Mouse (Mus musculus): Measurements from ENCODE around the gene Gga1. TPM values are rescaled to one million over a fixed set of nuclear protein-coding genes. Genes with fewer than 3 reads are reported as not detected.
A peak's percentile ranks its signal among the peaks of the same experiment; 100 is the strongest.

Gene Gga1
- polyA plus RNA-seq, 1 experiment from 2014 or later = 42.5 TPM

- H3K27ac ChIP-seq (replicated peaks; ENCODE audit: low read depth, low read length) = peak overlapping the region; percentile 58; the same call in 1 of the 2 replicates
- peak; percentile 94 for DNase-seq (ENCODE audit: low spot score)
- ATAC-seq (ENCODE audit: low read depth) = peak; percentile 17; the same call in 1 of the 2 replicates
- H3K36me3 ChIP-seq (ENCODE audit: control insufficient read depth, insufficient read depth, low read length) = peaks cover 30% of the 10 kb centered on the region; the same call in 1 of the 2 replicates
- H3K4me3 ChIP-seq (ENCODE audit: low read depth, low read length) = peak overlapping the region; percentile 74
- H3K27me3 ChIP-seq (replicated peaks; ENCODE audit: control insufficient read depth, insufficient read depth, low read length) = no peaks in the 10 kb centered on the region
- peaks cover 23% of the 10 kb centered on the region for H3K4me1 ChIP-seq (ENCODE audit: control insufficient read depth, insufficient read depth, low read length)
- H3K4me2 ChIP-seq (ENCODE audit: low read depth, low read length) = peak overlapping the region; percentile 96
- H3K9ac ChIP-seq (ENCODE audit: low read depth, low read length) = peak overlapping the region; percentile 83
- WGBS = 7% methylated on average over 8 of the region's 8 CpGs
- H3K9me3 ChIP-seq (ENCODE audit: control insufficient read depth, low read length) = no peaks in the 10 kb centered on the region
Measured at GRCm38 (mm10) chr15:78915660-78916017, 38.6 kb downstream of the Gga1 start.

GRCm38 (mm10) chr15:78916052-78916826 lies 39.2 kb downstream of the Gga1 start:
- peak overlapping the region; percentile 83 for H3K9ac ChIP-seq (ENCODE audit: low read depth, low read length)
- ATAC-seq (ENCODE audit: low read depth) = no peak
- peak overlapping the region; percentile 96 for H3K4me2 ChIP-seq (ENCODE audit: low read depth, low read length)
- WGBS = 53% methylated on average over 12 of the region's 12 CpGs
- H3K9me3 ChIP-seq (ENCODE audit: control insufficient read depth, low read length) = no peaks in the 10 kb centered on the region
- H3K4me1 ChIP-seq (ENCODE audit: control insufficient read depth, insufficient read depth, low read length) = peaks cover 23% of the 10 kb centered on the region
- H3K27me3 ChIP-seq (replicated peaks; ENCODE audit: control insufficient read depth, insufficient read depth, low read length) = no peaks in the 10 kb centered on the region
- peak overlapping the region; percentile 74 for H3K4me3 ChIP-seq (ENCODE audit: low read depth, low read length)
- DNase-seq (ENCODE audit: low spot score) = peak; percentile 75
- H3K36me3 ChIP-seq (ENCODE audit: control insufficient read depth, insufficient read depth, low read length) = peaks cover 24% of the 10 kb centered on the region; the same call in 1 of the 2 replicates
- peak overlapping the region; percentile 67 for H3K27ac ChIP-seq (replicated peaks; ENCODE audit: low read depth, low read length)

GRCm38 (mm10) chr15:78918126-78918525 lies 41.1 kb downstream of the Gga1 start:
- Histone ChIP-seq H3K9me3 (ENCODE audit: control insufficient read depth, low read length) (no peaks in the 10 kb centered on the region), H3K4me1 (ENCODE audit: control insufficient read depth, insufficient read depth, low read length) (peaks cover 26% of the 10 kb centered on the region), H3K36me3 (ENCODE audit: control insufficient read depth, insufficient read depth, low read length) (peaks cover 9% of the 10 kb centered on the region; the same call in 1 of the 2 replicates), H3K4me2 (ENCODE audit: low read depth, low read length) (no peak overlapping the region), H3K4me3 (ENCODE audit: low read depth, low read length) (no peak overlapping the region), H3K27ac (replicated peaks; ENCODE audit: low read depth, low read length) (no peak overlapping the region), H3K27me3 (replicated peaks; ENCODE audit: control insufficient read depth, insufficient read depth, low read length) (no peaks in the 10 kb centered on the region), H3K9ac (ENCODE audit: low read depth, low read length) (no peak overlapping the region)
- ATAC-seq (ENCODE audit: low read depth) (no peak), DNase-seq (ENCODE audit: low spot score) (no peak)
- WGBS = 95% methylated on average over 20 of the region's 23 CpGs

GRCm38 (mm10) chr15:78919914-78920313 lies 42.9 kb downstream of the Gga1 start:
- no peak for DNase-seq (ENCODE audit: low spot score)
- peaks cover 9% of the 10 kb centered on the region; the same call in 1 of the 2 replicates for H3K36me3 ChIP-seq (ENCODE audit: control insufficient read depth, insufficient read depth, low read length)
- H3K9ac ChIP-seq (ENCODE audit: low read depth, low read length) = no peak overlapping the region
- ATAC-seq (ENCODE audit: low read depth) = no peak
- peaks cover 34% of the 10 kb centered on the region for H3K4me1 ChIP-seq (ENCODE audit: control insufficient read depth, insufficient read depth, low read length)
- H3K4me3 ChIP-seq (ENCODE audit: low read depth, low read length) = no peak overlapping the region
- no peak overlapping the region for H3K27ac ChIP-seq (replicated peaks; ENCODE audit: low read depth, low read length)
- WGBS = 70% methylated on average over 12 of the region's 12 CpGs
- no peaks in the 10 kb centered on the region for H3K27me3 ChIP-seq (replicated peaks; ENCODE audit: control insufficient read depth, insufficient read depth, low read length)
- no peak overlapping the region for H3K4me2 ChIP-seq (ENCODE audit: low read depth, low read length)
- no peaks in the 10 kb centered on the region for H3K9me3 ChIP-seq (ENCODE audit: control insufficient read depth, low read length)

- H3K9me3 ChIP-seq (ENCODE audit: control insufficient read depth, low read length) = no peaks in the 10 kb centered on the region
- H3K4me3 ChIP-seq (ENCODE audit: low read depth, low read length) = no peak overlapping the region
- peaks cover 9% of the 10 kb centered on the region; the same call in 1 of the 2 replicates for H3K36me3 ChIP-seq (ENCODE audit: control insufficient read depth, insufficient read depth, low read length)
- H3K4me1 ChIP-seq (ENCODE audit: control insufficient read depth, insufficient read depth, low read length) = peaks cover 29% of the 10 kb centered on the region
- ATAC-seq (ENCODE audit: low read depth) = no peak
- no peak overlapping the region for H3K27ac ChIP-seq (replicated peaks; ENCODE audit: low read depth, low read length)
- 87% methylated on average over 7 of the region's 7 CpGs for WGBS
- 0 out of 2 replicates have a peak overlapping the region, but pooled peaks have one; percentile 15 for H3K9ac ChIP-seq (ENCODE audit: low read depth, low read length)
- no peak for DNase-seq (ENCODE audit: low spot score)
- no peaks in the 10 kb centered on the region for H3K27me3 ChIP-seq (replicated peaks; ENCODE audit: control insufficient read depth, insufficient read depth, low read length)
- no peak overlapping the region for H3K4me2 ChIP-seq (ENCODE audit: low read depth, low read length)
Measured at GRCm38 (mm10) chr15:78922700-78923099, 45.7 kb downstream of the Gga1 start.

GRCm38 (mm10) chr15:78923585-78923984 lies 46.6 kb downstream of the Gga1 start:
- H3K9ac ChIP-seq (ENCODE audit: low read depth, low read length) = 0 out of 2 replicates have a peak overlapping the region, but pooled peaks have one; percentile 15
- ATAC-seq (ENCODE audit: low read depth) (no peak), DNase-seq (ENCODE audit: low spot score) (peak; percentile 63)
- peak overlapping the region; percentile 25; the same call in 1 of the 2 replicates for H3K4me2 ChIP-seq (ENCODE audit: low read depth, low read length)
- H3K27me3 ChIP-seq (replicated peaks; ENCODE audit: control insufficient read depth, insufficient read depth, low read length) = no peaks in the 10 kb centered on the region
- H3K4me1 ChIP-seq (ENCODE audit: control insufficient read depth, insufficient read depth, low read length) = peaks cover 29% of the 10 kb centered on the region
- H3K36me3 ChIP-seq (ENCODE audit: control insufficient read depth, insufficient read depth, low read length) = peaks cover 6% of the 10 kb centered on the region; the same call in 1 of the 2 replicates
- H3K27ac ChIP-seq (replicated peaks; ENCODE audit: low read depth, low read length) = peak overlapping the region; percentile 56
- H3K9me3 ChIP-seq (ENCODE audit: control insufficient read depth, low read length) = no peaks in the 10 kb centered on the region
- no peak overlapping the region for H3K4me3 ChIP-seq (ENCODE audit: low read depth, low read length)
- WGBS = 24% methylated on average over 6 of the region's 6 CpGs

GRCm38 (mm10) chr15:78925129-78925528 lies 48.1 kb downstream of the Gga1 start:
- ATAC-seq (ENCODE audit: low read depth) (no peak), DNase-seq (ENCODE audit: low spot score) (no peak)
- Histone ChIP-seq H3K9me3 (ENCODE audit: control insufficient read depth, low read length) (no peaks in the 10 kb centered on the region), H3K27ac (replicated peaks; ENCODE audit: low read depth, low read length) (peak overlapping the region; percentile 91), H3K9ac (ENCODE audit: low read depth, low read length) (no peak overlapping the region), H3K4me2 (ENCODE audit: low read depth, low read length) (no peak overlapping the region), H3K4me1 (ENCODE audit: control insufficient read depth, insufficient read depth, low read length) (peaks cover 29% of the 10 kb centered on the region), H3K27me3 (replicated peaks; ENCODE audit: control insufficient read depth, insufficient read depth, low read length) (no peaks in the 10 kb centered on the region), H3K36me3 (ENCODE audit: control insufficient read depth, insufficient read depth, low read length) (peaks cover 15% of the 10 kb centered on the region), H3K4me3 (ENCODE audit: low read depth, low read length) (no peak overlapping the region)
- 34% methylated on average over 7 of the region's 8 CpGs for WGBS

- H3K4me3 ChIP-seq (ENCODE audit: low read depth, low read length) = peak within 1 kb of the TSS; percentile 45
- no peaks in the 10 kb centered on the region for H3K27me3 ChIP-seq (replicated peaks; ENCODE audit: control insufficient read depth, insufficient read depth, low read length)
- H3K4me2 ChIP-seq (ENCODE audit: low read depth, low read length) = peak within 1 kb of the TSS; percentile 94
- H3K27ac ChIP-seq (replicated peaks; ENCODE audit: low read depth, low read length) = peak within 1 kb of the TSS; percentile 91
- H3K9me3 ChIP-seq (ENCODE audit: control insufficient read depth, low read length) = no peaks in the 10 kb centered on the region
- H3K4me1 ChIP-seq (ENCODE audit: control insufficient read depth, insufficient read depth, low read length) = peaks cover 29% of the 10 kb centered on the region
- peak; percentile 98 for DNase-seq (ENCODE audit: low spot score)
- peak; percentile 84 for ATAC-seq (ENCODE audit: low read depth)
- peaks cover 23% of the 10 kb centered on the region for H3K36me3 ChIP-seq (ENCODE audit: control insufficient read depth, insufficient read depth, low read length)
- WGBS = 2% methylated on average over 18 of the region's 20 CpGs
- peak within 1 kb of the TSS; percentile 66 for H3K9ac ChIP-seq (ENCODE audit: low read depth, low read length)
Measured at GRCm38 (mm10) chr15:78926021-78926919, 49.3 kb downstream of the Gga1 start, which contains the start of gene Lgals1. Gene Lgals1 (plus strand): TSS chr15:78926725.

Data from embryonic facial prominence, embryonic 14.5 days (tissue).